Mouse (Mus musculus): ENCODE measurements around the gene Tdrd9. TPM values are rescaled to one million over a fixed set of nuclear protein-coding genes. Genes with fewer than 3 reads are reported as not detected.

Gene Tdrd9
- polyA plus RNA-seq, 2 experiments, result 0.04 to 0.06 TPM

DNA sequence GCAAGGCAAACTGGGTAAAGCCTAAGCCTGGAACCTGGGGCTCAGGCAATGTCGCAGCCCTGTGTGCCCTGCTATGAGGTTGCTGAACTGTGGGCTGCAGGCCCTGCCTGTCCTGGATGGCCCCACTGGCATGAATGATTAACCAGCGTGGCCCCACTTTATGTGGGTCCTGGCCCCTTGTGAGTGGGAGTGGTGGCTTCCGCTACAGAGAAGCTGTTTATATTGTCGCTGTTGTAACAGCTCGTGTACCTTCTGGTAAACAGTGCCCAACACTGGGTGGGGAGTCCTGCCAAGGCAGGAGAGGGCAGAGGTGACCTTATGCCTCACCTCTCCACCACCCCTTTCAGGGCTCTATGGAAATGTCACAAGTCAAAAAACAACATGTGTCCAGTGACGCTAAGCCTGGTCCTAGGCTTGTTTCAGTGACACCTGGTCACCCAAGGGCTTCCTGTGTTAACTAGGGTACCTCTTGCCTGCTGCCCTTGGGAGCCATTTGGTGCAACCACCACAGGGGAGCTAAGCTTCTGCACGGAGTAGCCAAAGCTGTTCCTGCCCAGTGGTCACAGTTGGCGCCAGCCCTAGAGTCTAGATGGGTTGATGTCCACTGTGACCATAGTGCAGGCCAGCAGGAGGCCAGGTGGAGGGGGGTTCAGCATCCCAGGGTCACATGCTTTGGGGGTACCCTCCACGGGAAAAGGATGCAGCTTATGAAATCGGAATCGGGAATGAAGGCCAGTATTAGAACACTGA, 137.5 kb downstream of the Tdrd9 start:
- Histone ChIP-seq H3K4me1 (replicated peaks; ENCODE audit: control insufficient read depth in 2 of 2, insufficient read depth in 2 of 2, low read length in 1 of 2) (no peaks in the 10 kb centered on the region; a peak in 1 of 4 replicates), H3K9me3 (ENCODE audit: control insufficient read depth, low read length) (no peaks in the 10 kb centered on the region), H3K4me3 (ENCODE audit: insufficient read depth in 1 of 2, low read depth in 2 of 2, low read length in 2 of 2) (no peak overlapping the region), H3K36me3 (replicated peaks; ENCODE audit: control insufficient read depth, insufficient read depth, low read depth) (no peaks in the 10 kb centered on the region), H3K9ac (replicated peaks) (no peak overlapping the region), H3K4me2 (ENCODE audit: low read depth) (no peak overlapping the region), H3K27me3 (ENCODE audit: control insufficient read depth, insufficient read depth, low read length) (no peaks in the 10 kb centered on the region), H3K27ac (no peak overlapping the region)
- no peak for DNase-seq (ENCODE audit: low read depth in 3 of 3, low spot score in 3 of 3)
- TF ChIP-seq EP300 (IDR thresholded peaks at IDR 0.05; ENCODE audit: low read depth), result no peak
- no peak for TF ChIP-seq CTCF (IDR thresholded peaks at IDR 0.05; ENCODE audit: low read depth)
- no peak for ATAC-seq (ENCODE audit: insufficient read depth)
- 63% methylated on average over 11 of the region's 11 CpGs for WGBS (ENCODE audit: insufficient replicate concordance)

DNA sequence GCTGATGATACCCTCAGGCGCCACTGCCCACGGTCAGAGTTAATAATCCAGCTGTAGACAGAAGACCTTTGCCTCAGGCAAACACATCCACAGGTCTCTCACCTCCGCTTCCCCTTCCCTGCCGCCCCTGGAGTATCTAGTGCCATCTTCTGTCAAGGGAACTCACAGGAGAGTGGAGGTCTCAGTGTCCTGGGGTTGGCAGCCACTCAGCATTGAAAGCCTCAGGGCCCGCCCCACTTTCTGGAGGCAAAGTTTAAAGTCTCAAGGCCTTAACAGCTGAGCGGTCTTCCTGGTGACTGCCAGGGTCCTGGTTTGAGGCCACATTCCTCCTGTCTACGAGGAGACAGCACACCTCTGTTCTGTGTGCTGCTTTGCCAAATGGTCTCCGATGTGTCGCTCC, 138.3 kb downstream of the Tdrd9 start:
- Histone ChIP-seq H3K27me3 (ENCODE audit: control insufficient read depth, insufficient read depth, low read length) (no peaks in the 10 kb centered on the region), H3K4me2 (ENCODE audit: low read depth) (no peak overlapping the region), H3K4me3 (ENCODE audit: insufficient read depth in 1 of 2, low read depth in 2 of 2, low read length in 2 of 2) (no peak overlapping the region), H3K4me1 (replicated peaks; ENCODE audit: control insufficient read depth in 2 of 2, insufficient read depth in 2 of 2, low read length in 1 of 2) (no peaks in the 10 kb centered on the region), H3K9ac (replicated peaks) (no peak overlapping the region), H3K9me3 (ENCODE audit: control insufficient read depth, low read length) (no peaks in the 10 kb centered on the region), H3K36me3 (replicated peaks; ENCODE audit: control insufficient read depth, insufficient read depth, low read depth) (no peaks in the 10 kb centered on the region), H3K27ac (no peak overlapping the region)
- TF ChIP-seq CTCF (IDR thresholded peaks at IDR 0.05; ENCODE audit: low read depth), result no peak
- no peak for TF ChIP-seq EP300 (IDR thresholded peaks at IDR 0.05; ENCODE audit: low read depth)
- ATAC-seq (ENCODE audit: insufficient read depth) (no peak), DNase-seq (ENCODE audit: low read depth in 3 of 3, low spot score in 3 of 3) (no peak)
- WGBS (ENCODE audit: insufficient replicate concordance), result 64% methylated on average over 9 of the region's 9 CpGs

DNA sequence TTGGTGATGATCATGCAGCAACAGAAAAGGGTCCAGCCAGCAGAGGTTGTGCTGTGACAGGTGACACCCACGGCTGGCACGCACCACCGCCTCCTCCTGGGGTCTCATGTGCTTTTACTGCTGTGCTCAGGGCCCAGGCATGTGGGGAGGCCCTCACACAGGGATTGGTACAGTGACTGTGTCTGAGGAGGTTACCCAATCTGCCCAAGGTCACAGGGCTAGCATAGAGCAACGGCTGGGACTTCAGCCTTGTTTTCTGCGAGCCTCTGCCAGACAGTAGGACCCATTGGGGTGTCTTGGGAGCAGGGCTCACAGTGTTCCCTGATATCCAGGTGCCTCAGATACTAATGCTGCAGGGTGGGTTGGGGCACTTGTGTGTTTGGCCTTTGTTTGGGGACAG, 140.0 kb downstream of the Tdrd9 start:
- no peak overlapping the region for H3K27ac ChIP-seq
- H3K9me3 ChIP-seq (ENCODE audit: control insufficient read depth, low read length), result no peaks in the 10 kb centered on the region
- H3K4me2 ChIP-seq (ENCODE audit: low read depth), result no peak overlapping the region
- DNase-seq (ENCODE audit: low read depth in 3 of 3, low spot score in 3 of 3) (no peak), ATAC-seq (ENCODE audit: insufficient read depth) (no peak)
- TF ChIP-seq EP300 (IDR thresholded peaks at IDR 0.05; ENCODE audit: low read depth), result no peak
- TF ChIP-seq CTCF (IDR thresholded peaks at IDR 0.05; ENCODE audit: low read depth), result no peak
- no peak overlapping the region for H3K9ac ChIP-seq (replicated peaks)
- no peaks in the 10 kb centered on the region for H3K4me1 ChIP-seq (replicated peaks; ENCODE audit: control insufficient read depth in 2 of 2, insufficient read depth in 2 of 2, low read length in 1 of 2)
- H3K4me3 ChIP-seq (ENCODE audit: insufficient read depth in 1 of 2, low read depth in 2 of 2, low read length in 2 of 2), result no peak overlapping the region
- 67% methylated on average over 5 of the region's 5 CpGs for WGBS (ENCODE audit: insufficient replicate concordance)
- no peaks in the 10 kb centered on the region for H3K36me3 ChIP-seq (replicated peaks; ENCODE audit: control insufficient read depth, insufficient read depth, low read depth)
- no peaks in the 10 kb centered on the region for H3K27me3 ChIP-seq (ENCODE audit: control insufficient read depth, insufficient read depth, low read length)

DNA sequence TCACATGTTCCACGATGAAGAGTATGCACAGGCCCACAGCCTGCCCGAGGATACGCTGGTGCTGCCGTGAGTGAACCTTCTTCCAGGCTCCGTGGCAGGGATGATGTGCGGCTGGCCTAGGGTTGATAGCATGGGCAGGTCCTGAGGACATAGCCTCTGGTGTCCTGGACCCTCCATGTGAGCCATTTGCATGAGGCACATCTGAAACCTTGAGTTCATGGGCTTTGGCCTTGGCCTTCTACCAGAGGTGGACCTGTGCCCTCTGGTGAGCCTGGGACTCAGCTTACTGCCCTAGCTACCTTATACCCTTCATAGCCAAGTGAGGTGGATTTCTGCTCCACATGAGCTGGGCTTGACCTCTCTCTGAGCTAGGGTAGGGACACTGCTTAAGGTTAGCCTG, 140.9 kb downstream of the Tdrd9 start:
- 74% methylated on average over 6 of the region's 6 CpGs for WGBS (ENCODE audit: insufficient replicate concordance)
- Histone ChIP-seq H3K27ac (no peak overlapping the region), H3K27me3 (ENCODE audit: control insufficient read depth, insufficient read depth, low read length) (no peaks in the 10 kb centered on the region), H3K9me3 (ENCODE audit: control insufficient read depth, low read length) (no peaks in the 10 kb centered on the region), H3K36me3 (replicated peaks; ENCODE audit: control insufficient read depth, insufficient read depth, low read depth) (no peaks in the 10 kb centered on the region), H3K9ac (replicated peaks) (no peak overlapping the region), H3K4me2 (ENCODE audit: low read depth) (no peak overlapping the region), H3K4me1 (replicated peaks; ENCODE audit: control insufficient read depth in 2 of 2, insufficient read depth in 2 of 2, low read length in 1 of 2) (no peaks in the 10 kb centered on the region), H3K4me3 (ENCODE audit: insufficient read depth in 1 of 2, low read depth in 2 of 2, low read length in 2 of 2) (no peak overlapping the region)
- no peak for TF ChIP-seq CTCF (IDR thresholded peaks at IDR 0.05; ENCODE audit: low read depth)
- TF ChIP-seq EP300 (IDR thresholded peaks at IDR 0.05; ENCODE audit: low read depth), result no peak
- ATAC-seq (ENCODE audit: insufficient read depth), result no peak
- DNase-seq (ENCODE audit: low read depth in 3 of 3, low spot score in 3 of 3), result no peak

DNA sequence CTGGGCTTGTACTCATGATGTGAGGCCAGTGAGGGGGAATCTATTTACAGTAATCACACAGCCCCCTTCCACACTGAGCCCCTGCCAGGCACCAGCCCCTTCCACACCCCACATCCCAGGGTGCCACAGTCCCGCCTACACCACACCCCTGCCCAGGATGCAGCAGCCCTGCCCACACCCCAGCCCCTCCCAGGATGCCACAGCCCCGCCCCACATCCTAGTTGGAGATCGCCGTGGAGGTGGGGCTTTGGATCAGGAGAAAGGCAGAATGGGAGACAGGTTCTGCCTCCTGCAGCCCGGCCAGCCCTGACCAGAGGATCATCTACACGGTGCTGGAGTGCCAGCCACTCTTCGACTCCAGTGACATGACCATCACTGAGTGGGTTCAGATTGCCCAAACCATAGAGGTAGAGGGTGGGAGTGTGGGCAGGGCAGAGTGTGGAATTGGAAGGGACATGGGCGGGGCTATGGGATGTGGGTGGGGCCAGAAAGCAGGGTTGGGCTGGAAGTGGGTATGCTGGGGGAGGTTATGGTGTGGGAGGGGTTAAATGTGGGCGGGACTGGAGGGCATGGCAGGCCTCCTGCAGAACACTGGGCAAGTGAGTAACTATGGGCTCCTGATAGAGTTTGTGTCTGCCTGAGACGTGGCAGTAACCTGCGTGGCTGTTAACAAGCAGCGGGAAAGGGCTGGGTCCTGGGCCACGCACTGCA, 141.5 kb downstream of the Tdrd9 start:
- Histone ChIP-seq H3K4me2 (ENCODE audit: low read depth) (no peak overlapping the region), H3K27me3 (ENCODE audit: control insufficient read depth, insufficient read depth, low read length) (no peaks in the 10 kb centered on the region), H3K4me1 (replicated peaks; ENCODE audit: control insufficient read depth in 2 of 2, insufficient read depth in 2 of 2, low read length in 1 of 2) (no peaks in the 10 kb centered on the region), H3K27ac (no peak overlapping the region), H3K9me3 (ENCODE audit: control insufficient read depth, low read length) (no peaks in the 10 kb centered on the region), H3K36me3 (replicated peaks; ENCODE audit: control insufficient read depth, insufficient read depth, low read depth) (no peaks in the 10 kb centered on the region), H3K4me3 (ENCODE audit: insufficient read depth in 1 of 2, low read depth in 2 of 2, low read length in 2 of 2) (no peak overlapping the region), H3K9ac (replicated peaks) (no peak overlapping the region)
- TF ChIP-seq CTCF (IDR thresholded peaks at IDR 0.05; ENCODE audit: low read depth), result no peak
- TF ChIP-seq EP300 (IDR thresholded peaks at IDR 0.05; ENCODE audit: low read depth), result no peak
- 17% methylated on average over 13 of the region's 13 CpGs for WGBS (ENCODE audit: insufficient replicate concordance)
- no peak for DNase-seq (ENCODE audit: low read depth in 3 of 3, low spot score in 3 of 3)
- ATAC-seq (ENCODE audit: insufficient read depth), result peak; percentile 27; the same call in 1 of the 2 replicates

All from liver, embryonic 14.5 days (tissue).